Mouse (Mus musculus) olfactory bulb, adult 2 months (tissue): ENCODE measurements at regions not wholly inside any gene's neighbourhood (a gene's known extent, or its start where the extent isn't known, plus 50 kb on each side); places are given as distances from the start of the nearest gene placed in this dataset.

Source experiments
- H3K27ac ChIP-seq: fragments of 200-500 bp; 2 replicates; pipeline ENCODE4 v1.5.1; 2012; ENCODE audit warnings: low read depth, low read length; ENCODE audit not compliant: insufficient read depth
- H3K4me1 ChIP-seq: fragments of 200-500 bp; 2 replicates; pipeline ENCODE4 v1.6.1; 2012; ENCODE audit warnings: low read length; ENCODE audit not compliant: control insufficient read depth, insufficient read depth
- H3K4me3 ChIP-seq: fragments of 200-500 bp; 2 replicates; pipeline ENCODE4 v1.5.1; 2012; ENCODE audit warnings: mild to moderate bottlenecking, low read depth, low read length, moderate library complexity; ENCODE audit not compliant: insufficient read depth
- CTCF ChIP-seq: fragments of 200-500 bp; IDR thresholded peaks from 2 replicates; pipeline ENCODE4 v1.5.1; 2012; ENCODE audit warnings: low read depth, mild to moderate bottlenecking, low read length, moderate library complexity; ENCODE audit not compliant: insufficient read depth
- POLR2A ChIP-seq: fragments of 200-500 bp; IDR thresholded peaks from 2 replicates; pipeline ENCODE4 v1.6.1; 2012; ENCODE audit warnings: mild to moderate bottlenecking, low read depth, low read length, moderate library complexity; ENCODE audit not compliant: insufficient read depth
- WGBS: fragments of 180-500 bp; shearing (Covaris S2); methylation state at CpG from one replicate; pipeline ENCODE4 v1.1.7; 2018; 5-methylcytosine and 5-hydroxymethylcytosine counted together

GRCm38 (mm10) chr9:88049792-88050191, 277.2 kb upstream of the Nt5e start:
- TF ChIP-seq CTCF (no peak), POLR2A (no peak)
- Histone ChIP-seq H3K27ac (no peak overlapping the region), H3K4me3 (no peak overlapping the region)

GRCm38 (mm10) chr9:88058551-88058950, 268.4 kb upstream of the Nt5e start:
- WGBS = 37% methylated on average over 4 of the region's 4 CpGs
- no peak for TF ChIP-seq CTCF
- no peak for TF ChIP-seq POLR2A
- no peak overlapping the region for H3K4me3 ChIP-seq
- no peak overlapping the region for H3K27ac ChIP-seq
- H3K4me1 ChIP-seq = no peaks in the 10 kb centered on the region

More at GRCm38 (mm10) chr9:88049792-88050191, 277.2 kb upstream of the Nt5e start:
- 84% methylated on average over 4 of the region's 4 CpGs for WGBS
- no peaks in the 10 kb centered on the region for H3K4me1 ChIP-seq

- Histone ChIP-seq H3K4me1 (no peaks in the 10 kb centered on the region), H3K27ac (no peak overlapping the region), H3K4me3 (no peak overlapping the region)
- 71% methylated on average over 3 of the region's 3 CpGs for WGBS
- TF ChIP-seq POLR2A = no peak
- TF ChIP-seq CTCF = no peak
These were observed 268.0 kb upstream of the Nt5e start for GRCm38 (mm10) chr9:88059005-88059404.

GRCm38 (mm10) chr9:88063973-88064676, 262.9 kb upstream of the Nt5e start:
- Histone ChIP-seq H3K4me1 (peaks cover 5% of the 10 kb centered on the region), H3K27ac (no peak overlapping the region), H3K4me3 (no peak overlapping the region)
- no peak for TF ChIP-seq POLR2A
- TF ChIP-seq CTCF = no peak
- WGBS = 54% methylated on average over 3 of the region's 3 CpGs

GRCm38 (mm10) chr9:88065057-88065456, 261.9 kb upstream of the Nt5e start:
- Histone ChIP-seq H3K4me3 (no peak overlapping the region), H3K4me1 (peaks cover 6% of the 10 kb centered on the region), H3K27ac (no peak overlapping the region)
- TF ChIP-seq POLR2A = no peak
- TF ChIP-seq CTCF = no peak
- WGBS = 17% methylated on average over 4 of the region's 4 CpGs

- H3K27ac ChIP-seq = no peak overlapping the region
- H3K4me3 ChIP-seq = no peak overlapping the region
- TF ChIP-seq CTCF = no peak
- TF ChIP-seq POLR2A = no peak
- whole genome bisulfite sequencing = 86% methylated on average over 7 of the region's 7 CpGs
- peaks cover 6% of the 10 kb centered on the region for H3K4me1 ChIP-seq
These were observed 261.2 kb upstream of the Nt5e start for GRCm38 (mm10) chr9:88065777-88066176.

GRCm38 (mm10) chr9:88068322-88068721, 258.7 kb upstream of the Nt5e start:
- no peak overlapping the region for H3K4me3 ChIP-seq
- no peak overlapping the region for H3K27ac ChIP-seq
- peaks cover 6% of the 10 kb centered on the region for H3K4me1 ChIP-seq
- TF ChIP-seq CTCF = no peak
- no peak for TF ChIP-seq POLR2A
- 94% methylated on average over 8 of the region's 8 CpGs for WGBS

GRCm38 (mm10) chr9:88068881-88069304, 258.1 kb upstream of the Nt5e start:
- WGBS = 58% methylated on average over 15 of the region's 15 CpGs

DNA sequence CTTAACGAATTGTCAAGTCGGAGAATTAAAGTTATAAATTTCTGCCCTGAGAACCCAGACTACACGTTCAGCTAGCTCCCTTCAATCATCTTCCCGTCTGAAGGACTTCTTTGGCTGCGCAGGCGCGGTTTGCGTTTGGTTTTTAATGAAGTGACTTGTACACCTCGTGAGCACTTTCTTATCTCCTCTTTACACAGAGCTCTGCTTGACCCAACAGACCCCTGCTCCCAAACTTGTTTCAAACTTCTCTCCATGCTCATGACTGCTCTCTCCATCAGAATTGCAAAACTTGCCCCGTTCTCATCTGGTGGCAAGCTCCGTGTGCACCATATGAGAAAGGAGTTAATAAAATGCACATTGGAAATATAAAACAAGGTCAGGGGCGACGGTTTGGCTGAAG, 257.2 kb upstream of the Nt5e start:
- Histone ChIP-seq H3K4me3 (no peak overlapping the region), H3K27ac (no peak overlapping the region), H3K4me1 (peaks cover 6% of the 10 kb centered on the region)
- TF ChIP-seq CTCF = no peak
- WGBS = 95% methylated on average over 13 of the region's 13 CpGs

More at GRCm38 (mm10) chr9:88068881-88069304, 258.1 kb upstream of the Nt5e start:
- Histone ChIP-seq H3K4me3 (no peak overlapping the region), H3K27ac (no peak overlapping the region), H3K4me1 (peaks cover 6% of the 10 kb centered on the region)
- no peak for TF ChIP-seq POLR2A
- TF ChIP-seq CTCF = no peak

- H3K4me1 ChIP-seq = peaks cover 3% of the 10 kb centered on the region; the same call in 1 of the 2 replicates
- H3K4me3 ChIP-seq = no peak overlapping the region
- WGBS = 15% methylated on average over 6 of the region's 6 CpGs
- TF ChIP-seq POLR2A (no peak), CTCF (peak; percentile 54; the same call in 1 of the 2 replicates)
- H3K27ac ChIP-seq = no peak overlapping the region
These were observed 253.8 kb upstream of the Nt5e start for GRCm38 (mm10) chr9:88073165-88073564.

GRCm38 (mm10) chr9:88073579-88073978, 253.4 kb upstream of the Nt5e start:
- no peak for TF ChIP-seq POLR2A
- TF ChIP-seq CTCF = no peak
- WGBS = 91% methylated on average over 7 of the region's 7 CpGs
- no peak overlapping the region for H3K4me3 ChIP-seq
- no peak overlapping the region for H3K27ac ChIP-seq
- peaks cover 3% of the 10 kb centered on the region; the same call in 1 of the 2 replicates for H3K4me1 ChIP-seq
